Mouse (Mus musculus) forebrain, embryonic 10.5 days (tissue): ENCODE results near the gene Zbtb20. TPM values are rescaled to one million over a fixed set of nuclear protein-coding genes. Genes with fewer than 3 reads are reported as not detected.

ENCODE experiments used
- DNase-seq: peaks from one replicate; pipeline ENCODE4 v3.0.0-alpha.2; 2017; ENCODE audit warnings: low spot score; ENCODE audit errors: extremely low spot score
- H3K27ac ChIP-seq: fragments of 300-500 bp; sonication (generic); 2 replicates; pipeline ENCODE4 v1.5.1; 2016; ENCODE audit warnings: mild to moderate bottlenecking
- H3K27me3 ChIP-seq: fragments of 300-500 bp; sonication (generic); 2 replicates; pipeline ENCODE4 v1.6.1; 2016; ENCODE audit warnings: mild to moderate bottlenecking; ENCODE audit not compliant: poor library complexity, severe bottlenecking
- H3K36me3 ChIP-seq: fragments of 300-500 bp; sonication (generic); replicated peaks from 2 replicates; pipeline ENCODE4 v1.6.1; 2016; ENCODE audit warnings: mild to moderate bottlenecking, moderate library complexity
- H3K4me1 ChIP-seq: fragments of 300-500 bp; sonication (generic); 2 replicates; pipeline ENCODE4 v1.6.1; 2016
- H3K4me3 ChIP-seq: fragments of 300-500 bp; sonication (generic); 2 replicates; pipeline ENCODE4 v1.5.1; 2016; ENCODE audit warnings: mild to moderate bottlenecking, moderate library complexity
- H3K9me3 ChIP-seq: fragments of 300-500 bp; sonication (generic); 2 replicates; pipeline ENCODE4 v1.6.1; 2016; ENCODE audit warnings: mild to moderate bottlenecking, moderate library complexity
- WGBS: fragments of 180-500 bp; shearing (Covaris S2); methylation state at CpG from one replicate; pipeline ENCODE4 v1.1.7; 2016; 5-methylcytosine and 5-hydroxymethylcytosine counted together
- polyA plus RNA-seq: library from polyadenylated mRNA; unstranded; fragments of >200 nt; fragmentation: Nextera tagmentation; extraction: Ambion mirVana; gene quantifications from 2 replicates; pipeline ENCODE4 v1.2.1, GENCODE M21; 2016

Gene Zbtb20
- polyA plus RNA-seq, 1 experiment from 2014 or later = 17.3 TPM

GRCm38 (mm10) chr16:43540108-43540507 lies 664.4 kb downstream of the Zbtb20 start:
- H3K27me3 ChIP-seq = no peaks in the 10 kb centered on the region
- no peaks in the 10 kb centered on the region for H3K9me3 ChIP-seq
- H3K27ac ChIP-seq = no peak overlapping the region
- 35% methylated on average over 3 of the region's 3 CpGs for WGBS
- no peak for DNase-seq
- no peaks in the 10 kb centered on the region for H3K4me1 ChIP-seq
- no peak overlapping the region for H3K4me3 ChIP-seq
- H3K36me3 ChIP-seq = no peaks in the 10 kb centered on the region

GRCm38 (mm10) chr16:43540546-43541167 lies 665.0 kb downstream of the Zbtb20 start:
- Histone ChIP-seq H3K9me3 (no peaks in the 10 kb centered on the region), H3K27me3 (no peaks in the 10 kb centered on the region), H3K36me3 (no peaks in the 10 kb centered on the region), H3K27ac (no peak overlapping the region), H3K4me1 (no peaks in the 10 kb centered on the region), H3K4me3 (no peak overlapping the region)
- 91% methylated on average over 10 of the region's 10 CpGs for WGBS
- no peak for DNase-seq

DNA sequence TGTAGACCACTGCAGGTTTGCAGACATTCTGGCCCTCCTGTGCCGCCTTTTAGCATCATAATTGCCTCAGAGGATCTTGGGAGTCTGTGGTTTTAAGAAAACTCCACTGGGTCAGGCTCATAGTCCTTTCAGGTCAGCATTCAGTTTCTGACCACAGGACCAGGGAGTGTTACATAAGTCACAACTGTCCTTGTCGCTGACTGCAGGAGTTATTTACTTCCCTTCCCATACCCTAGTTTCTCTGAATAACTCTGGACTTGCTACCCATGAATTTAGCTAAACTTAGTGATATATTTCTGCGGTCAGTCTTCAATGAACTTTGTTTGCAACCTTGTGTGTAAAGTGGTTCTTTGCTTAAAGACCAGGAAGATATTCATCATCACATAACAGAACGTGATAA lies 669.6 kb downstream of the Zbtb20 start:
- Histone ChIP-seq H3K36me3 (no peaks in the 10 kb centered on the region), H3K27me3 (no peaks in the 10 kb centered on the region), H3K9me3 (no peaks in the 10 kb centered on the region), H3K4me3 (no peak overlapping the region), H3K4me1 (peaks cover 41% of the 10 kb centered on the region), H3K27ac (no peak overlapping the region)
- no peak for DNase-seq
- WGBS = 90% methylated on average over 4 of the region's 4 CpGs

DNA sequence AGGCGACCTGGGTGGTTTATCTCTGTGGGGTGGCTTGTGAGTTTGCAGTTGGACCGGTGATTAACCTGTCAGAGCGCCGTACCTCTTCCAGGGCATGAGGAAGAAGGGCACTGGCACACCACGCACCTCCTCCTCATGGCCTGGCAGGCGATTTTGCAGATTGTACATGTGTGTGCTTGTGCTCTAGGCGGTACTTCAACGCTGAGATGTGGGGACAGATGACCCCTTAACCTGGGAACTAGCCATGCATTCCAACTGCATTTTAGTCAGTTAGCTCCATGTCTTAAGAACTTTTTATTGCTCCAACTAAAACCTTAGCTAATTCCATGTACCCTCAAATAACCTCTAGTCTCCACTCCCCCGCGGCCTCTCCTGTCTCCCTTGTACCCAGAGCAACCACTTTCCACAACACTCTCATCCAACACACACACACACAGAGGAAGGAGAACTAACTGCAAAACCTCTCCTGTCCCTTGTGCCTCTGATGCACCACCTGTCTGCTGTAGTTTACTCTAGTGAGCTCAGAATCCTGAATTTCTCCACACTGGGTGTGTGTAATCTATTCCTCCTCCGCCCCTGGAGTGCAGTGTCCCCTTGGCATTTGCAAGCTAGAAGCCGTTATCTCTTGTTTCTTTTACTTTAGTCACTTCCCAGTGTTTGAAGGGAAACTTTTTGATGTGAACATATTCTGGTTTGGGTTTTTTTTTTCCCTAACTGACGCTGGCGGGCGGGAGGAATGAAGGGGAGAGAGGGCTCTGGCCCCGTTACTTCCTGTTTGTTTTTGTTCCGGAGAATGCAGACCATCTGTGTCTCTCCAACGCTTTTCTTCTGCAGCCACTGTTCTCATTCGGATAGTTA lies 671.9 kb downstream of the Zbtb20 start:
- 58% methylated on average over 19 of the region's 19 CpGs for WGBS
- Histone ChIP-seq H3K9me3 (no peaks in the 10 kb centered on the region), H3K36me3 (no peaks in the 10 kb centered on the region), H3K27ac (peak overlapping the region; percentile 73), H3K4me1 (peaks cover 41% of the 10 kb centered on the region), H3K27me3 (no peaks in the 10 kb centered on the region), H3K4me3 (no peak overlapping the region)
- no peak for DNase-seq

- H3K27me3 ChIP-seq = no peaks in the 10 kb centered on the region
- H3K27ac ChIP-seq = peak overlapping the region; percentile 73; the same call in 1 of the 2 replicates
- 86% methylated on average over 5 of the region's 5 CpGs for WGBS
- H3K9me3 ChIP-seq = no peaks in the 10 kb centered on the region
- H3K36me3 ChIP-seq = no peaks in the 10 kb centered on the region
- DNase-seq = no peak
- H3K4me3 ChIP-seq = no peak overlapping the region
- H3K4me1 ChIP-seq = peaks cover 41% of the 10 kb centered on the region
Observed at GRCm38 (mm10) chr16:43548774-43549173, 673.1 kb downstream of the Zbtb20 start.

GRCm38 (mm10) chr16:43549425-43550089 lies 673.9 kb downstream of the Zbtb20 start:
- H3K27ac ChIP-seq = peak overlapping the region; percentile 56
- 63% methylated on average over 9 of the region's 9 CpGs for WGBS
- no peak overlapping the region for H3K4me3 ChIP-seq
- H3K36me3 ChIP-seq = no peaks in the 10 kb centered on the region
- no peak for DNase-seq
- peaks cover 41% of the 10 kb centered on the region for H3K4me1 ChIP-seq
- no peaks in the 10 kb centered on the region for H3K9me3 ChIP-seq
- no peaks in the 10 kb centered on the region for H3K27me3 ChIP-seq

DNA sequence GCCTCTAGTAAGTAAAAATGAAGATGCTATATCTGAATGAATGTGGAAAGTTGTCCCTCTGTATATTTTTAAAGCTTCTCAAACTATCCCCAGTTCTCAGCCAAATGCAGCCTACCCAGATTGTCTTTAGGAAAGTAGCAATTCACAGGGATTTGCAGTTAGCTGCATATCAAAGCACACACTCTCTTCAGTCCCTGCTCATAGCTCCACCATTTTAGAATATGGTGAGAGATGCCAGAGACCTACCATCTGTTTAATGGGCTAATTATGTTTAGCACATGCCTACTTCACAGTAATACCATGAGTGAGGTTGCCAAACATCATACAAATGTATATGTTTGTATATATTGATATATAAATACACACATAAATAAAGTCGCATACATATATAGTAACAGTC lies 676.8 kb downstream of the Zbtb20 start:
- DNase-seq = no peak
- no peak overlapping the region for H3K27ac ChIP-seq
- no peaks in the 10 kb centered on the region for H3K36me3 ChIP-seq
- H3K4me1 ChIP-seq = peaks cover 25% of the 10 kb centered on the region
- no peaks in the 10 kb centered on the region for H3K9me3 ChIP-seq
- WGBS = 98% methylated on average over 1 of the region's 1 CpGs
- no peak overlapping the region for H3K4me3 ChIP-seq
- no peaks in the 10 kb centered on the region for H3K27me3 ChIP-seq

DNA sequence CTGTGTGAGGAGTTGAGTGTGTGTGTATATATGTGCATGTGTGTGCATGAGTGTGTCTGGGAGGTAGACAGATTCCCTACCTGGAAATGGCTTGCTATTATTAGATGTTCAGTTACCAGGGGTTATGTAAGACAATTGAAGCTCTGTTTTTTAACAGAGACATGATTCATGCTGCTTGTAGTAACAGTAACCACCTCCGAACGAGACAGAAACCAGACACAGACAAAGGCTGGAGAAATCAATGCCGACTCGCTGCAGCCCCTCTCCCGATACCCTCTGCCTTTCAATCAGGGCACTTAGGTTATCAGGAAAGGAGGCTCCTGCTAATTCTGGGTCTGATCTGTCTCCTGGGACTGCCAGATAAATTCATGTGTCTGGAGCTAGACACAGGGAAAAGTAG lies 681.7 kb downstream of the Zbtb20 start:
- 72% methylated on average over 5 of the region's 5 CpGs for WGBS
- no peak for DNase-seq
- H3K9me3 ChIP-seq = no peaks in the 10 kb centered on the region
- H3K27ac ChIP-seq = no peak overlapping the region
- H3K27me3 ChIP-seq = no peaks in the 10 kb centered on the region
- H3K4me1 ChIP-seq = no peaks in the 10 kb centered on the region
- H3K4me3 ChIP-seq = no peak overlapping the region
- no peaks in the 10 kb centered on the region for H3K36me3 ChIP-seq

DNA sequence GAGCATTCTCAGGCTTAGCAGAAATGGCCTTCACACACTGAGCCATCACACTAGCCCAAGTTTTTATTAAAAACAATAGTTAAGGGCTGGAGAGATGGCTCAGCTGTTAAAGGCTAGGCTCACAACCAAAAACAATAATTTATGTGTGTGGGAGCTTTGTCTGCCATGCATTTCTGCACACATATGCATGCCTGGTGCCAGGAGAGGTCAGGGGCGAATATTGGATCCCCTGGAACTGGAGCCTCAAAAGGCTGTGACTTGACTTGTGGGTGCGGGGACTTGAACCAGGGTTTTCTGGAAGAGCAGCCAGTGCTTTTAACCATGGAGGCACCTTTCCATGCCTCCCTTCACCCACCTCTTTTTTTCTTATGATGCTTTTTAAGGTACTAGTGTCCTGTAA lies 685.6 kb downstream of the Zbtb20 start:
- Histone ChIP-seq H3K9me3 (no peaks in the 10 kb centered on the region), H3K27ac (no peak overlapping the region), H3K27me3 (no peaks in the 10 kb centered on the region), H3K36me3 (no peaks in the 10 kb centered on the region), H3K4me3 (no peak overlapping the region), H3K4me1 (no peaks in the 10 kb centered on the region)
- 87% methylated on average over 2 of the region's 2 CpGs for WGBS
- DNase-seq = no peak

DNA sequence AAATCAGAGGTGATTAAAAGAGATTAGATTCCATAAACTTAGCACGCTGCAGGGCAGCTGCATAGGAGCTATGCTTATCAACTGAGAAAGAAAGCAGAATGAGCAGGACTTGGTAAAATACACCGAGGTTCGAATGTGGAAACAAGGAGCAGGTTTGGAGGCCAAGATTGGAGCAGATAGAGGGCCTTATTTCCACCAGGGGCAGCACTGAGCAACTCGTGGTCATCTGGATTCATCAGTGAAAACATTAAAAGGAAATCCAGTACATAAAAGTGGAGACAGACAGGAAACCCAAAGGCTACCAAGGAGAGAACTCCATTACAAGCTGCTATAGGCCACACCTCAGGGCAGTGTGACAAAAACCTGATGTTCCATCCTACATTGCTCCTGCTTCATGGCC lies 686.3 kb downstream of the Zbtb20 start:
- H3K4me3 ChIP-seq = no peak overlapping the region

DNA sequence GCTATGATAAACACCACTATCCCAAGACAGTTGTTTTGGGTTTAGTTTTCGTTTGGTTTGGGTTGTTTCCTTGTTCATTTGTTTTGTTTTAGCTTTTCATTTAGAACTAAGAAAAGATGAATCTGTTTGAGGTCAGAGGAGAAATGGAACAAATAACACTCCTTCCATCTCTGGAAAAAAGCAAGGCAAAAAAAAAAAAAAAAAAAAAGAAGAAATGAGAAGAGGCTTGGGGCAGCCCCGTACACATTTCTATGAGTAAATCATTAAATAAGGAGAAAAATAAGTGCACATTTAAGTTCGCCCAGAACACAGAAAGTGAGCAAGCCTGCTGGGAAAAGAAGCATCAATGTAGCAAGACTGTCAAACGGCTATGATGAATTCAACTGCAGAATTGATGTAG lies 690.2 kb downstream of the Zbtb20 start:
- Histone ChIP-seq H3K27me3 (no peaks in the 10 kb centered on the region), H3K4me1 (no peaks in the 10 kb centered on the region), H3K4me3 (no peak overlapping the region), H3K36me3 (no peaks in the 10 kb centered on the region; the same call in 1 of the 2 replicates), H3K27ac (no peak overlapping the region), H3K9me3 (no peaks in the 10 kb centered on the region)
- no peak for DNase-seq
- 82% methylated on average over 4 of the region's 4 CpGs for WGBS

More for the DNA sequence above, 686.3 kb downstream of the Zbtb20 start:
- H3K4me1 ChIP-seq = no peaks in the 10 kb centered on the region
- H3K9me3 ChIP-seq = no peaks in the 10 kb centered on the region
- no peak for DNase-seq
- H3K27me3 ChIP-seq = no peaks in the 10 kb centered on the region
- no peaks in the 10 kb centered on the region for H3K36me3 ChIP-seq
- no peak overlapping the region for H3K27ac ChIP-seq
- 91% methylated on average over 4 of the region's 4 CpGs for WGBS

- no peak overlapping the region for H3K27ac ChIP-seq
- 87% methylated on average over 1 of the region's 1 CpGs for WGBS
- H3K9me3 ChIP-seq = no peaks in the 10 kb centered on the region
- no peaks in the 10 kb centered on the region for H3K4me1 ChIP-seq
- H3K27me3 ChIP-seq = no peaks in the 10 kb centered on the region
- H3K4me3 ChIP-seq = no peak overlapping the region
- DNase-seq = no peak
- peaks cover under 1% of the 10 kb centered on the region; the same call in 1 of the 2 replicates for H3K36me3 ChIP-seq
Observed at GRCm38 (mm10) chr16:43566511-43566910, 690.8 kb downstream of the Zbtb20 start.
